Mouse (Mus musculus): ENCODE results near the gene Atp2c2.

Gene Atp2c2

GRCm38 (mm10) chr8:119699549-119700134 lies at the start of gene Atp2c2:
Gene Atp2c2 (plus strand): TSS chr8:119700009.
- DNase-seq (ENCODE audit: low read depth, low spot score) = no peak

- no peak for DNase-seq (ENCODE audit: low read depth, low spot score)
Measured at GRCm38 (mm10) chr8:119651324-119651723, 48.5 kb upstream of the Atp2c2 start.

- peak; percentile 75 for DNase-seq (ENCODE audit: low read depth, low spot score)
Measured at GRCm38 (mm10) chr8:119656709-119657464, 42.9 kb upstream of the Atp2c2 start.

GRCm38 (mm10) chr8:119661081-119661480 lies 38.7 kb upstream of the Atp2c2 start:
- peak; percentile 41 for DNase-seq (ENCODE audit: low read depth, low spot score)

- DNase-seq (ENCODE audit: low read depth, low spot score) = no peak
Measured at GRCm38 (mm10) chr8:119661892-119662291, 37.9 kb upstream of the Atp2c2 start.

GRCm38 (mm10) chr8:119663440-119663839 lies 36.4 kb upstream of the Atp2c2 start:
- DNase-seq (ENCODE audit: low read depth, low spot score) = no peak

- DNase-seq (ENCODE audit: low read depth, low spot score) = no peak
Measured at GRCm38 (mm10) chr8:119665270-119665669, 34.5 kb upstream of the Atp2c2 start.

GRCm38 (mm10) chr8:119666219-119666951 lies 33.4 kb upstream of the Atp2c2 start, which contains the start of gene Wfdc1:
Gene Wfdc1 (plus strand): TSS chr8:119666365.
- no peak for DNase-seq (ENCODE audit: low read depth, low spot score)

- no peak for DNase-seq (ENCODE audit: low read depth, low spot score)
Measured at GRCm38 (mm10) chr8:119668447-119668846, 31.4 kb upstream of the Atp2c2 start.

GRCm38 (mm10) chr8:119669284-119669683 lies 30.5 kb upstream of the Atp2c2 start:
- DNase-seq (ENCODE audit: low read depth, low spot score) = peak; percentile 87

GRCm38 (mm10) chr8:119670419-119671091 lies 29.3 kb upstream of the Atp2c2 start:
- peak; percentile 66 for DNase-seq (ENCODE audit: low read depth, low spot score)

- peak; percentile 88 for DNase-seq (ENCODE audit: low read depth, low spot score)
Measured at GRCm38 (mm10) chr8:119673976-119674555, 25.7 kb upstream of the Atp2c2 start.

- DNase-seq (ENCODE audit: low read depth, low spot score) = no peak
Measured at GRCm38 (mm10) chr8:119675457-119675856, 24.4 kb upstream of the Atp2c2 start.

GRCm38 (mm10) chr8:119676389-119676788 lies 23.4 kb upstream of the Atp2c2 start:
- DNase-seq (ENCODE audit: low read depth, low spot score) = peak; percentile 90

- DNase-seq (ENCODE audit: low read depth, low spot score) = peak; percentile 95
Measured at GRCm38 (mm10) chr8:119678138-119678843, 21.5 kb upstream of the Atp2c2 start.

- no peak for DNase-seq (ENCODE audit: low read depth, low spot score)
Measured at GRCm38 (mm10) chr8:119679184-119679583, 20.6 kb upstream of the Atp2c2 start.

- no peak for DNase-seq (ENCODE audit: low read depth, low spot score)
Measured at GRCm38 (mm10) chr8:119690602-119691001, 9.2 kb upstream of the Atp2c2 start.

GRCm38 (mm10) chr8:119691989-119692388 lies 7.8 kb upstream of the Atp2c2 start:
- no peak for DNase-seq (ENCODE audit: low read depth, low spot score)

GRCm38 (mm10) chr8:119694696-119695095 lies 5.1 kb upstream of the Atp2c2 start:
- DNase-seq (ENCODE audit: low read depth, low spot score) = no peak

GRCm38 (mm10) chr8:119697163-119697562 lies 2.6 kb upstream of the Atp2c2 start:
- no peak for DNase-seq (ENCODE audit: low read depth, low spot score)

- no peak for DNase-seq (ENCODE audit: low read depth, low spot score)
Measured at GRCm38 (mm10) chr8:119698960-119699359, 849 bp upstream of the Atp2c2 start.
